Mouse (Mus musculus): ENCODE measurements around the gene Tango2. TPM values are rescaled to one million over a fixed set of nuclear protein-coding genes. Genes with fewer than 3 reads are reported as not detected.

Tango2 gene
- 26.5 and 33.6 TPM in 2 replicates for polyA plus RNA-seq (2012; rRNA removed)

GRCm38 (mm10) chr16:18347931-18348600 lies at the start of gene Tango2, which contains the start of gene Arvcf:
Gene Tango2 (minus strand): TSS chr16:18348103.
Gene Arvcf (plus strand): TSS chr16:18348182.

GRCm38 (mm10) chr16:18289067-18289588 lies 58.8 kb downstream of the Tango2 start, which contains the start of gene Dgcr8:
Gene Dgcr8 (minus strand): TSS chr16:18289246.

GRCm38 (mm10) chr16:18258221-18258620 lies 89.7 kb downstream of the Tango2 start, which contains the start of gene Gm49776:
Gene Gm49776 (minus strand): TSS chr16:18258321.

Other genes with a start within 250 kb of the Tango2 start
- 4.7 and 8.0 TPM in 2 replicates for gene Rtn4r, start 220.5 kb downstream of the Tango2 start, polyA plus RNA-seq (2012; rRNA removed)
- gene Ccdc188, start 130.2 kb downstream of the Tango2 start, polyA plus RNA-seq (2012; rRNA removed), result not detected in 2 replicates
- 26.1 and 38.1 TPM in 2 replicates for gene Zdhhc8, start 113.0 kb downstream of the Tango2 start, polyA plus RNA-seq (2012; rRNA removed)
- 101 and 108 TPM in 2 replicates for gene Trmt2a, start 99.4 kb downstream of the Tango2 start, polyA plus RNA-seq (2012; rRNA removed)
- gene Ranbp1, start 99.4 kb downstream of the Tango2 start, polyA plus RNA-seq (2012; rRNA removed), result 505 and 919 TPM in 2 replicates
- gene Gm49776, start 89.8 kb downstream of the Tango2 start, polyA plus RNA-seq (2012; rRNA removed), result 0.27 and 2.3 TPM in 2 replicates
- gene Dgcr8, start 58.9 kb downstream of the Tango2 start, polyA plus RNA-seq (2012; rRNA removed), result 84.9 and 98.9 TPM in 2 replicates
- 111 and 127 TPM in 2 replicates for gene Arvcf, start 79 bp upstream of the Tango2 start, polyA plus RNA-seq (2012; rRNA removed)
- 23.1 and 30.1 TPM in 2 replicates for gene Txnrd2, start 78.3 kb upstream of the Tango2 start, polyA plus RNA-seq (2012; rRNA removed)
- gene Comt, start 78.7 kb upstream of the Tango2 start, polyA plus RNA-seq (2012; rRNA removed), result 37.2 and 47.8 TPM in 2 replicates
- 7.9 and 10.4 TPM in 2 replicates for gene Gnb1l, start 150.6 kb upstream of the Tango2 start, polyA plus RNA-seq (2012; rRNA removed)
- 7.6 and 10.4 TPM in 2 replicates for gene Rtl10, start 150.8 kb upstream of the Tango2 start, polyA plus RNA-seq (2012; rRNA removed)
- 2.3 and 10.8 TPM in 2 replicates for gene Tbx1, start 242.6 kb upstream of the Tango2 start, polyA plus RNA-seq (2012; rRNA removed)